Mouse (Mus musculus) heart, postnatal 10 days (tissue): ENCODE measurements around the gene Gimap7. TPM values are rescaled to one million over a fixed set of nuclear protein-coding genes. Genes with fewer than 3 reads are reported as not detected.
"Not testable (repeated sequence)": the region's sequence is repeated elsewhere in the genome, so short reads cannot be mapped to it uniquely, and the experiment has no call there.

Source experiments
- DNase-seq, 2 experiments: peaks; one replicate each; pipeline ENCODE4 v3.0.0; 2021
- intact Hi-C: fragments of 180-260 bp; cut with DNase I; formaldehyde crosslinking; loops from one replicate; pipeline ENCODE4 v1.15.1; 2025
- total RNA-seq, 2 experiments: library from RNA; stranded (reverse); gene quantifications; 2 replicates each; pipeline ENCODE4 v1.2.3; 2021

Gimap7 gene
- total RNA-seq, result not detected

DNA sequence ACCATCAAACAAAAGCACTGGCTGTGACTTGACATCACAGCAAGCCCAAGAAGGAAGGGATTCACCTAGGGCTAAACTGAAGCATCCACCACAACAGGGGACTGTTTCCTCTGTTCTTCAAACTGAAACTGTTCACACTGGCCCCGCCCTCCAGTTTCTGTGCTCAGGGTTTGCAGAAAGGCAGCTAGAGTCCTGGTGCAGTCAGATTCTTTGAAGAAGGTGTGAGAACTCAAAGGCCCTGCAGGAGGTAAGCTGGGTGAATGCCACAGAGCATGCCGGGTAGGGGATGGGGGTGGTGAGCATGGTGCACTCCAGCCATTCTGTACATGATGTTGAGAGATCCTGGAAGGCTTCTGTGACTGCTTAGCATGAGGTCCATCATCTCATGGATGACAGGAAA, at the start of gene Gimap7, which contains the start of gene Gm28053:
Gene Gimap7 (plus strand): TSS at position 167 of the 400 bp plus-strand sequence.
Gene Gm28053 (plus strand): TSS at position 153 of the 400 bp plus-strand sequence.
- intact Hi-C loops, result no loop called here
- no peak for DNase-seq

DNA sequence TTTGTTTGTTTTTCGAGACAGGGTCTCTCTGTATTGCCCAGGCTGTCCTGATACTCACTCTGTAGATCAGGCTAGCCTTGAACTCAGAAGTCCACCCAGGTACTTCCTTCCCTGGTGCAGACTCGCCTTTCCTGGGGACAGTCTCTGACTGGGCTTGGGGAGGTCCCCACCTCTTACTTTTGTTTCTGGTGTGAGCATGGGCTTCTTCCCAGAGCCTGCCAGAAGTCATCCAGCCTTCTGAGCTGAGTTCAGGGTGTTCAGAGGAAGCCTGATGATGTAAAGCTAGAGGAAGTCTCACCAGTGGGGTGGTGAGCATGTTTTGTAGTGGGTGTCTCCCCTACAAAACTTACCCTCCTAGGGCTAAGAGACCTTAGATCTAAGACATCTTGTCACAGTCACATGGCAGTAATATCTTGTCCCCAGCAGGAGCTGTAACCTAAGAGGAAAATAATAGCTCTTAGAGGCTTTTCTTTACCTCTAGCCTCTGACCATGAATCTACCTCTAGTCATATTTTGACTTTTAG, 48.9 kb upstream of the Gimap7 start:
- no peak for DNase-seq
- intact Hi-C loops, result no loop called here

DNA sequence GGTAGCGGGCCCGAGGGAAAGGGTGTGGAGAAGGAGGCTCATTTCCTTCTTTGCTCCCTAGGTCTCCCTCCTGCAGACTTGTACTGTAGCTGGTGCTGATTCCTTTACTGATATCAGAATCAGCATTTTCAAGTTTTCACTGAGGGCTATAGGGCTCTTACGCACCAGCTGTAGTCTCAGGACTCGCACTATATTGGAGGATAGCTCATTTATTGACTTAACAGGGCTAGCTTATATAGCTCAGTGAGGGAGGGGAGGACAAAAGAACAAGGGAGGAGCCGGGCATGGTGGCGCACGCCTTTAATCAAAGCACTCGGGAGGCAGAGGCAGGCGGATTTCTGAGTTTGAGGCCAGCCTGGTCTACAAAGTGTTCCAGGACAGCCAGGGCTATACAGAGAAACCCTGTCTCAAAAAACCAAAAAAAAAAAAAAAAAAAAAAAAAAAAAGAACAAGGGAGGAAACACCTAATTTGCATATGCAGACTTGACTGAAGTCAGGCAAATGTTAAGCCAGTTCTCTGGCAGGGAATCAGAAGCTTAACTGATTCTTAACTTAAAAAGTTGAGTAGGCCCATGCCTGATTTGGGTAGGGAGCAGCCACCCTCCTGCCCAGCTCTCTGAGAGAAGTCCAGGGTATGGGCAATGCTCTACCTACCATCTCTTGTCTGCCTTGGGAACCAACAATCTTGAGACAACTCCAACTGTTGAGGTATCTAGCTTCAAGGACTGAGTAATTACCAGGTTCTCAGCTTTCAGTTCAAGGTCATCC, 43.9 kb upstream of the Gimap7 start:
- DNase-seq, result no peak
- intact Hi-C loops, result no loop called here

DNA sequence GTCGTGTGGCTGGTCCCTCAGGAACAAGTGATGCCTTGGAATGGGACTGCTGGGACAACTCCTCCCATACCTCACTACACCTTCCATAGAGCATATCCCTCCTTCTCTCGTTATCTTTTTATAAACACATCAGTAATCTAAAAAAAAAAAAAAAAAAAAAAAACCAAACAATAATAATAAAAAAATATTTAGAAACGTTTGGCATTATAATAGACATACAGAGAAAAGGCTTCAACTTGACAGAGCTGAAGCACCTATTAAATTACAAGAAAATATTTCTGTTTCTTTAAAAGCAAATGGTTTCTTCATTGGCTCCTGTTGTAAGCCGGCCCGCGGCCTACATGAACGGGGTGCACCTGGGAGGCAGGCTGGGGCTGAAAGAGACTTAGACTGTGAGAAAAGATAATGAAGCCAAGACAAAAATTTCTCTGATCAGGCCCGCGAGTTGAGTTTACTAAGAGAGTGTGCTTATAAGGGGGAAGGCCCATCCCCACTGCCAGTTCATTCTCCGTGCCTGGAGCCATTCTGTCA, 43.0 kb upstream of the Gimap7 start:
- intact Hi-C loops, result no loop called here
- no peak for DNase-seq

DNA sequence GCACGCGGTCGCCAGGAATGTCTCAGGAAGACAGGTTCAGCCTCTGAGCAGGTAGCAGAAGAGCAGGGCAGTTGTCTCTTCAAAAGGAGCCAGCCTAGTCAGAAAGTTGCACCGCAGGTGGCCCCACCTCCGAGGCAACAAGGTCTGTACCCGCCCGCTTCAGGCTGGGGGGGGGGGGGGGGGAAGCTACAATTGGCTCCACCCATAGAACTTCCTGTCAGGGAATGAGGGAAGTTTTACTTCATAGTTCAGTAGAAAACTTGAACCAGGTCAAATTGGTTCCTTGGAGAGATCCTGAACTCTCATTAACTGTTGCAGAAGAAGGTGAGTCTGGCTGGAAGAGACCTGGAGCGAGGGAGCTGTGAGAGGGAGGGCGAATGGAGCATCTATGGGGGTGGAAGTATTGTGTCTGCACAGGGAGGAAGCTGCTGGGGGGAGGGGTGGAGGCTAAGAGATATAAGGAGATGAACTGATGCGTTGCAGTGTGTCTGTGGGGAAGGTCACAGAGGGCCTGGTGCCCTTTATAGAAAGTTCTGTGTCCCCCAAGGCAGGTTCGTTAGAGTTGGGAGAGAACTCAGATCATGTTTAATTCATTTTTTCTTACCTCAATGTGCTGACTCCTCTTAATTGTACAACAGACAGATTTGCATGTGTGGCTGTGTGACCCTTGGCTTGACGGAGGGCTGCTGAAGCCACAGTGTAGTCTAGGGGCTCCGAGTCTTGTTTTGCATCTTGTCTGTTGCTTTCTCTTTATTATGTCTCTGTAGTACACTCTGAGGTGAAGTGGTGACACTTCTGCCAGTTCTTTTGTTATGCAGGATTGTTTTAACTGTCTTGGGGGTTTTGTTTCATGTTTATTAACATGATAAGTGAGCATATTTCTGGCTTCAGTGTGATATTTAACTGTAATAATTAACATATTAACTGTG, 42.2 kb upstream of the Gimap7 start, which contains the start of gene Gimap9:
Gene Gimap9 (plus strand): TSS at position 199 of the 929 bp plus-strand sequence.
- intact Hi-C loops, result no loop called here
- peak in 1 of 2 experiments; percentile 49 for DNase-seq

DNA sequence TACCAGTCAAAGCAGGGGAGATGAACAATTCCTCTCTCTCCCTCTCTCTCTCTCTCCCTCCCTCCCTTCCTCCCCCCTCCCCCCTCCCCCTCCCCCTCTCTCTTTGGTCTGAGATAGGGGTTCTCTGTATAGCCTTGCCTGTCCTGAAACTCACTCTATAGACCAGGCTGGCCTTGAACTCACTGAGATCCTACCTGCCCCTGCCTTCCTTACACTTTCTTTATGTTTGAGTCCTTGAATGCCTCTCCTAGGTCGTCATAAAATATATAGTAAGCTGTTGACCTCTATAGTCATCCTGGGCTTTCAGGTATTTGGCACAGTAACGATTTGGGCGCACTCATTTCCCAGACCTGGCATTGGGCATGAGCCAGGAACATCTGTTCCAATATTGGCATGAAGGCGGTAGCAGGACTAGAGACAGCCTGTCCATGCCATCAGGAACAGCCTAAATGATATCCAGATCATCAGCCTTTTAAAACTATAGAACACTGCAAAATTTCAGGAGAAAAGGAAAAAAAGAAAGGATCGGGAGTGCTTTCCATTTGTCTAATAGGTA, 41.5 kb upstream of the Gimap7 start:
- intact Hi-C loops, result no loop called here
- DNase-seq, result no peak

DNA sequence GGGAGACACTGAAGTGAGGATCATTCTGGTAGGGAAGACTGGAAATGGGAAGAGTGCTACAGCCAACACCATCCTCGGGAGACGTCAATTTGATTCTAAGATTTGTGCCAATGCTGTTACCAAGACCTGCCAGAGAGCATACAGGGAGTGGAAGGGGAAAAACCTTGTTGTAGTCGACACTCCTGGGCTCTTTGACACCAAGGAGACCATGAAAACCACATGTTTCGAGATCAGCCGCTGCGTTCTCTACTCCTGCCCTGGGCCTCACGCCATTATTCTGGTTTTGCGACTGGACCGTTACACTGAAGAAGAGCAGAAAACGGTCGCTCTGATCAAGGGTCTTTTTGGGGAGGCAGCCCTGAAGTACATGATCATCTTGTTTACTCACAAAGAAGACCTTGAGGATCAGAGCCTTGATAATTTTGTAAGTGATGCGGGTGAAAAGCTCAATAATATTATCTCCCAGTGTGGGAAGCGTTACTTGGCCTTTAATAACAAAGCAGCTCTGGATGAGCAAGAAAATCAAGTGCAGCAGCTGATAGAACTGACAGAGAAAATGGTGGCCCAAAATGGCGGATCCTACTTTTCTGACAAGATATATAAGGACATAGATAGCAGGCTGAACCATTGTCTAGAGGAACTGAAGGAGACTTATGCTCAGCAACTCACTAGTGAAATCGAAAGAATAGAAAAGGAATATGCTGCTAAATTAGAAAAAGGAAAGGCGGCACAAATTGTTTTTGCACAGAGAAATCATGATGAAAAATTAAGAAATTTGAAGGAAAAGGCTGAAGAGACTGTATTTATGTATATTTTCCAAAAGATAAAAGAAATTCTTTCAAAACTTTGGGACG, 40.7 kb upstream of the Gimap7 start:
- intact Hi-C loops, result no loop called here
- no peak for DNase-seq

DNA sequence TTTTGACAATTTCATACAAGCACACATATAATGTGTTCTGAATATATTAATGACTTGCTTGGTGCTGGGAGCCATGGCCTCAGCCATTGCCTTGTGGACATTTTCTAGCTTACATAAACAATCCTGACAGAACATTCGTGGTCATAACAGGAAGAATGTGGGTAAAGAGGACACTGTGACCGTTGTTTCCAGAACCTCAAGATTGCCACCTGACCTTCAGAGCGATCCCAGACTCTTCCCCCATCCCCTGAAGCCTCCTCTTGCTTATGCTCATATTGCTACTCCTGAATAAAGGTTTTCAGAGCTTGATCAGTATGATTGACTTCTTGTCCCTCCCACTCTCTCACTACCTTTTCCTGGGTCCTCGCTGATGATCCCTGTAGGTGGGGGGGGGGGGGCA, 40.0 kb upstream of the Gimap7 start:
- intact Hi-C loops, result no loop called here
- no peak for DNase-seq

DNA sequence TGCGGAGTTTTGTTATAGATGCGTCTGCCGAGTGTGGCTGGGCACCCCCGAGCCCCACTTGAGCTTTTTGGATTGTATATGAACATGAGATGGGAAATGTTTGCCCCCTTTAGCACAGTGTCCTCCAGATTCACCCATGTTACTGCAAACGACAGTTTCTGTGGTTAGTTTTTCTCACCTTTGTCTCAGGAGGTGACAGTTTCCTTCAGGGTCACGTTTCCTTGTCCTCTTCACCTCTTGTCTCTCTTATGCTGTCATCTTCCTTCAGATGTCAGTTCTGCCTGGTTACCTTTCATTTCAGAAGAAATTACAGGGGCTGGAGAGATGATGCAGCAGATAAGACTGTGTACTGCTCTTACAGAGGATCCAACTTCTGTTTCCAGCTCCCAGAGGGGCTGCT, 38.7 kb upstream of the Gimap7 start:
- intact Hi-C loops, result loop anchor here (5.0 kb wide), 1 partner anchor 32 kb away; the partner anchor contains the start of gene Gimap8
- DNase-seq, result no peak

DNA sequence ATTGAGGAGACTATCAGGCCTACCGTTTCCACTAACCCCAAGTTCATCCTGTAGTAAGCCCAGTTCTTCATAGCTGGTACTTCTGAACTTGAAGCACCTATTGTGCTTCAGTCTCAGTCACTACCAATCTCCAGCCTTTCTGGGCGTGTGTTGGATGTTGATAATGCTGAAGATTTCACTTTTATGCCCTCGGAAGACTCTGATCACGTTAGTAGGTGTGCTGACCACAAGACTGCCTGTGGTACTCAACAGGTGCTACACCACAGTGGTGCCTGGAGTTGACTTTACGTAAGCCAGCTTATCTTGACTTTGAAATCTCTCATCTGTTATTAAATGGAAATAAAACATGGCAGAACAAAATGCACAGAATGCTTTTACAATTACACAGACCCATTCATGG, 38.0 kb upstream of the Gimap7 start:
- no peak for DNase-seq
- intact Hi-C loops, result loop anchor here (5.0 kb wide), 1 partner anchor 33 kb away; the partner anchor contains the start of gene Gimap8

DNA sequence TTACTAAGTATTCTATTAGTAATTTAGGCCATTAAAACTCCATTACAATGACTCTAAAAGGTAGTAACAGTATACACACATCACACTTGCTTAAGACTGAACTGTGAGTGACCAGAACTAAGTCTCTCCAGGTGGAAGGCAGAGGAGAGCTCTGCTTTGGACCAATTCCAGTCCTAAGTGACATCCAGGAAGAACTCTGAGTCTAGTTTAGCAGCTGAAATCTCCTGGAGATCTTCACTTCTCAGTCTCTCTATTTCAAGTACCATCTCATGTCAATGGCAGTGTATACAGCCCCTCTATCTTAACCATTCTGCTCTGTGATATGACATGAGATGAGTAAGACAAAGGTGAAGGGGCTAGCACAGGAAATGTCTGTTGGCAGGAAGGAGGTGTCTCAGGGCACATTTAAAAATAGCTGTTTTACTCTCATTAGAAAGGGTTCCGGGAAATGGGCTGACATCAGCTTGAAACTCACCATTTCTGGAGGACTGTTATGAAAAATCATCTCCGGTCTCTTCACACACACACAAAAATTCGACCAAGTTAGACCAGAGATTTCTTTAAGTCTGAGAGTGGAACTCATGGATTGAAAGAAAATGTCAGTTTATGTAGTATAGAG, 36.8 kb upstream of the Gimap7 start:
- no peak for DNase-seq
- intact Hi-C loops, result loop anchor here (5.0 kb wide), 1 partner anchor 34 kb away; the partner anchor contains the start of gene Gimap8

DNA sequence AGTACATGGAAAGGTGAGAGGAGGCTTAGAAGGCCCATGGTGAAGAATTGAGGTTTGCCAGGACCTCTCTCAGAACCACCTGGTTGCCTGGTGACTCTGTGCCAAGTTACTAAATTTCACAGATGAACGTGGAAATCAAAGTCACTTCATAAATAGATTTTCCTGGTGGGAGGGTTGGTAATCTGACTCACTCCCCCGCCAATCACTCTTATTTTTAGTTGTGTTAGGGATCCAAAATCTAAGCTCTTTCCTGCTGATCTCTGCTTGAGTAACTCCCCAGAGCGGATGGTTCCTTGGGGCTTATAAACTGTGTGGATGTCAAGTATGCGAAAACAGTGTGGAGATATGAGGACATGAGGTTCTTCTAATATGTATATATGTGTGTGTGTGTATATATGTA, 36.1 kb upstream of the Gimap7 start:
- intact Hi-C loops, result loop anchor here (5.0 kb wide), 1 partner anchor 35 kb away; the partner anchor contains the start of gene Gimap8
- DNase-seq, result no peak

DNA sequence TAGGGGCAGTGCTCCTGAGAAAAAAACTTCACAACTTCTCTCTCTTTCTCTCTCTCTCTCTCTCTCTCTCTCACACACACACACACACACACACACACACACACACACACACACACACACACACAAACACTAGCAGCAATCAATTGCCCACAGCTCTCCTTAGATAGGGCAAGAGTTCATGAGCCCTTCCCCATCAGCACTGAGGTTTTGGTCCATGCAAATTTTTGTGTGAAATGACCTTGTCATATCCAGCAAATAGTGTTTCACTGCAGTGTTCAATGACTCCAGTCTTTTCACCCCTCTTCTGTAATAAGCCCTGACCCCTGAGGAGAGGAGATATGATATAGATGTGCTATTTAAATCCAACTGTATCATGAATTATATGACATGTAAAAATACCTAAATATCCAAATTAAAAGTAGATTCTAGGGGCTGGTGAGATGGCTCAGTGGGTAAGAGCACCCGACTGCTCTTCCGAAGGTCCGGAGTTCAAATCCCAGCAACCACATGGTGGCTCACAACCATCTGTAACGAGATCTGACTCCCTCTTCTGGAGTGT, 35.1 kb upstream of the Gimap7 start:
- intact Hi-C loops, result loop anchor here (5.0 kb wide), 1 partner anchor 36 kb away; the partner anchor contains the start of gene Gimap8
- not testable (repeated sequence) for DNase-seq

DNA sequence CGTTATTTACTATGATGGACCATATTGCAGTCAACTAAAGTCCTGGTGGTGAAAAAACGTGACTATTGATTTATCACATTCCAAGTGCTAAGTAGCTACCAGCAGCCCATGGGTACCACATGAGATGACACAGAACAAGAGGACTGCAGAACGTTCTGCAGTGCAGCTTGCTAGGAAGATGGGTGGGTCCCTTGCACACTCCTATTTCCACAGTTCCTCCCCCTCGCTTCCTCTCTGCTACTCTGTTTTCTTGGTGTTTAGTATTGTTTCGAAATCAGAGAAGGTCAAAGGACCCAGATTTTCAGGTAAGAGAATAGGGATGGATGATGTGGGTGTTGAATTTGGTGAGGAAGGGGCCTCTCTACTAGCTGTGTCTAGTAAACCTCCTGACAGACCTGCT, 34.1 kb upstream of the Gimap7 start, which contains the start of gene Gimap4:
Gene Gimap4 (plus strand): TSS at position 231 of the 400 bp plus-strand sequence.
- intact Hi-C loops, result loop anchor here (2.0 to 5.0 kb wide), 2 partner anchors 37 to 62 kb away; partner anchors contain the start of genes Gimap5 and Gimap8
- no peak for DNase-seq

DNA sequence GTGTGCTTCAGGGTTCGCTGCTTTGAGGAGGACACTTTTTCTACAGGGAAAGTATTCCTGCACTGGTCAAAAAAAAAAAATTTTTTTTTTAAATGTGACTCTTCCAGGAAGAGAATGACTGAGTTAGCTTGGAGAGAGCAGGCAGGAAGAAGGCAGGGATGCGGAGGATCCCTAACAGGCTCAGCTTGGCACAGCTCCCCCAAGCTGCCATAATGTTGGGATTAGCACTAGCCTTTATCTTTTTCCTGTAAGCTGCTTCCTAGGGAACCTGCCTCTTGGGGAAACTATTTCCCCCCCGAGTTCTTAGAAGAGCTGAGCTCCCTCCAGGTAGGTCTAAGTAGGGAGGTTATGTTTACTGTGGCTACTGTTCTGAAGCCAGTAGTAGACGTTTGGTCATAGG, 33.6 kb upstream of the Gimap7 start:
- intact Hi-C loops, result loop anchor here (2.0 to 5.0 kb wide), 2 partner anchors 38 to 62 kb away; partner anchors contain the start of genes Gimap5 and Gimap8
- DNase-seq, result no peak

DNA sequence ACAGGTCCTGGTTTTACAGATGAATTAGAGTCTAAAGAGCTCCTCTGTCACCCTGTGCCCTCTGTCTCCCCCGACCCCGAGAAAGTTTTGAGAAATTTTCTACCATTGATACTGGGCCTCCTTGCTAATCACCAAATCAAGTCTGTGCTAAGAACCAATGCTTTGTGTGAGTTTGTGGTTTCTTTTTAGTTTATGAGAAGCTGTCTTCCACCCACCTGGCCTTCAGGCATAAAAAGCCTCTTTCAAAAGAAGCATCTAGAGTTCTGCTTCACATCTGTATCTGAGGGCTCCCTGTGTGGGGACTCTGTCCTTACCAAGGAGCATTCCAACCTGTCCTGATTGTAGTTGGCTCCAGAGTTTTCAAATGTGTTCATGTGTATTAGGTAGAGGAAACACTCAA, 33.2 kb upstream of the Gimap7 start:
- no peak for DNase-seq
- intact Hi-C loops, result loop anchor here (2.0 kb wide), 1 partner anchor 62 kb away; the partner anchor contains the start of gene Gimap5

DNA sequence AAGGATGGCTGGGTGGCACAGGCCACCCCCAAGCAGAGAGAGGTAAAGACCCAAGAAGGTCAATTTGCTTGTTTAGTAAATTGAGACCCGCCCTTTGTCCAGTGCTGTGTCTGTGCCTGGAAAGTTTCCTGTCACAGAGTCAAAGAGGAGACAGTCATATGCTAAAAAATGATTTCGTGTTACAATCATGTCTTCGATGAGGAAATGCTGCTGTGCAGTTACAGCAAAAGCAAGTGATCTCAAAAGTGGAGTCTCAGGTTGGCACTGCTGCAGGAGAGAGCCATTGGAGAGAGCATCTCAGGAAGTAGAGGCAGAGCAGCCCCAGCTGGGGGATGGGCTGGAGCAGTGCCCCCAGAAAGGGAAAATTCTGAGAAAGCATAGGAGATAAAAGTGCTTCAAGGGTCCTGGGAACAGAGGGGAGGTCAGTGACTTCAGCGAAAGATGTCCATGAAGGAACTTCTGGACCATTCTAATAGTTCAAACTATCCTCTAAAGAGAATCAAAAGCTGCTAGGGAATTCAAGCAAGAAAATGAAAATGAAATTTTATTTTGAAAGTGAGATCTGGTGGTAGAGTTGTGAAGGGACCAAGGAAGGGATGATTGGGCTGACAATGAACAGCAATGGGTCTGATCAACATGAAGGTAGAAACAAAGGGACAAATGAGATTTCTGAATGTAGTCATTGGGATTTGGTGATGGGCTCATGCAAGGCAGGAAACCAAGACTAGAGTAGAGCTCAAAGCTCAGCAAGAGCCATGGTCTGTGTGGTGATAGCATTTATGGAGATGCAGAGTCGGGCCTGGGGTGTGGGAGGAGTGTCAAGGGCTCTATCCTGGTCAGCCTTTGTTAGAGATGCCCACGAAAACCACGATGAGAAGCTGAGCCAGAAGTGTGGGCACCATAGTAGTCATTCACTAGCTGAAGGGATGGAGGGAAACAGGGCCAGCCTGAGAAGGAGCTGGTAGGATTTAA, 32.4 kb upstream of the Gimap7 start:
- intact Hi-C loops, result loop anchor here (1.0 to 2.0 kb wide), 2 partner anchors 11 to 61 kb away; partner anchors contain the start of gene Gimap5
- no peak for DNase-seq
